Mouse (Mus musculus) adrenal gland, postnatal 36 days (tissue): Measurements from ENCODE around the gene Pdss2. TPM values are rescaled to one million over a fixed set of nuclear protein-coding genes. Genes with fewer than 3 reads are reported as not detected.

Experiments used
- DNase-seq, 2 experiments: peaks; one replicate each; pipeline ENCODE4 v3.0.0; 2021; ENCODE audit warnings: mixed read lengths in 1 of 2
- total RNA-seq, 2 experiments: library from RNA; stranded (reverse); gene quantifications; 2 replicates each; pipeline ENCODE4 v1.2.3; 2021

The Pdss2 gene
- total RNA-seq, 2 experiments from 2014 or later = 17.2 to 19.6 TPM

GRCm38 (mm10) chr10:43440050-43440449 is 218.8 kb downstream of the Pdss2 start:
- no peak for DNase-seq

- DNase-seq = no peak
Measured at GRCm38 (mm10) chr10:43440981-43441740, 219.9 kb downstream of the Pdss2 start.

- no peak for DNase-seq
Measured at GRCm38 (mm10) chr10:43448656-43449055, 227.4 kb downstream of the Pdss2 start.

- peak; percentile 74 to 82 for DNase-seq
Measured at GRCm38 (mm10) chr10:43451848-43452662, 230.8 kb downstream of the Pdss2 start.

GRCm38 (mm10) chr10:43452663-43452996 is 231.3 kb downstream of the Pdss2 start:
- no peak for DNase-seq

- no peak for DNase-seq
Measured at GRCm38 (mm10) chr10:43454219-43454618, 232.9 kb downstream of the Pdss2 start.

- no peak for DNase-seq
Measured at GRCm38 (mm10) chr10:43454671-43455070, 233.4 kb downstream of the Pdss2 start.

- no peak for DNase-seq
Measured at GRCm38 (mm10) chr10:43462821-43463220, 241.5 kb downstream of the Pdss2 start.

GRCm38 (mm10) chr10:43463227-43463626 is 241.9 kb downstream of the Pdss2 start:
- no peak for DNase-seq

- no peak for DNase-seq
Measured at GRCm38 (mm10) chr10:43466223-43466622, 244.9 kb downstream of the Pdss2 start.

- DNase-seq = peak in 1 of 2 experiments; percentile 38
Measured at GRCm38 (mm10) chr10:43467659-43468058, 246.4 kb downstream of the Pdss2 start.

- DNase-seq = no peak
Measured at GRCm38 (mm10) chr10:43468293-43468692, 247.0 kb downstream of the Pdss2 start.

GRCm38 (mm10) chr10:43475376-43475775 is 254.1 kb downstream of the Pdss2 start:
- DNase-seq = peak; percentile 26 to 30

GRCm38 (mm10) chr10:43477459-43477858 is 256.2 kb downstream of the Pdss2 start:
- DNase-seq = no peak

- DNase-seq = peak; percentile 79 to 80
Measured at GRCm38 (mm10) chr10:43477865-43478681, 256.8 kb downstream of the Pdss2 start.

- peak; percentile 57 to 74 for DNase-seq
Measured at GRCm38 (mm10) chr10:43478751-43479435, 257.6 kb downstream of the Pdss2 start, which contains the start of gene Bend3. Gene Bend3, plus strand, starts transcription at chr10:43478831.

GRCm38 (mm10) chr10:43479436-43480157 is 258.3 kb downstream of the Pdss2 start:
- DNase-seq = peak; percentile 93 to 96

GRCm38 (mm10) chr10:43480227-43480849 is 259.1 kb downstream of the Pdss2 start:
- DNase-seq = no peak

- no peak for DNase-seq
Measured at GRCm38 (mm10) chr10:43481179-43481578, 259.9 kb downstream of the Pdss2 start.

- no peak for DNase-seq
Measured at GRCm38 (mm10) chr10:43482021-43482420, 260.7 kb downstream of the Pdss2 start.
